In the genomic region with DNA sequence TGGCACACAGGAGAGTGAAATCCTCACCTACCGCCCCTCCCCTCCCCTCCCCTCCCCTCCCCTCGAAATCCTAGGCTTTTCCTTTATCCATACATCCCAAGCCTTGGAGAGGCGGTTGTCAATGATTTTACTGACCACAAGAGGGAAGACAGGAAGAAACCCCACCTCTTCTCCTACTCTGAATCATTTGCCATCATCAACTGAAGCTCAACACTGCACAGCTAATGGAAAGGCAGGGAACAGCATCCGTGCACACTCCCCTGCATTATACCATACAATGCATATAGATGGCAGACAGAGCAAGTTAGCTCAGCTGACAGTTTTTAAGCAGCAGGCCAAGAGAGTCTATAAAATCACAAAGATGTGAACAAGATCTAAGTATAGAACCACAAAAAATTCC, we compare ENCODE assay signal across 9 mouse cellular contexts. TPM values are rescaled to one million over a fixed set of nuclear protein-coding genes. Genes with fewer than 3 reads are reported as not detected.
DNase-seq lines count a peak whose midpoint lies in the region; ATAC-seq and TF ChIP-seq lines count a peak whose summit lies in the region.
"Had no signal": no experiment of that assay in that cellular context is flagged by ENCODE, and none has a peak within 500 bp of the region (broad histone marks: within the 10 kb centered on the region; RNA-seq: fewer than 3 reads in every experiment).

No protein-coding gene starts in this region.

- H3K9me3 ChIP-seq in hindbrain, embryonic 13.5 days, result no peaks in the 10 kb centered on the region
- no peaks in the 10 kb centered on the region for H3K9me3 ChIP-seq in neural tube, embryonic 15.5 days (replicated peaks)

- 11% methylated on average over 4 of the region's 4 CpGs for WGBS in hindbrain, embryonic 13.5 days
- 8% methylated on average over 4 of the region's 4 CpGs for WGBS in neural tube, embryonic 15.5 days

- peak; percentile 19 to 47 for DNase-seq in left cerebral cortex, postnatal 14 days (ENCODE audit: low spot score in 2 of 2)
- DNase-seq in left cerebral cortex, postnatal 36 days (ENCODE audit: low spot score in 2 of 2), result no peak
- peak; percentile 92 for DNase-seq in brain, embryonic 14.5 days (ENCODE audit: low read depth)
- no peak for DNase-seq in thymus, postnatal 4 days
- DNase-seq in gastrocnemius, adult 18-20 months (ENCODE audit: low spot score), result no peak
- DNase-seq: cerebellum, adult 18-20 months; liver had no signal

- H3K4me1 ChIP-seq in hindbrain, embryonic 13.5 days (replicated peaks), result peaks cover 40% of the 10 kb centered on the region
- H3K4me1 ChIP-seq in neural tube, embryonic 15.5 days, result peaks cover 37% of the 10 kb centered on the region

- peak overlapping the region; percentile 91 for H3K27ac ChIP-seq in hindbrain, embryonic 13.5 days
- H3K27ac ChIP-seq in neural tube, embryonic 15.5 days (replicated peaks), result peak overlapping the region; percentile 87

- intact Hi-C loops in left cerebral cortex, postnatal 14 days (cut with DNase I), result no loop called here
- intact Hi-C loops in left cerebral cortex, postnatal 36 days (cut with DNase I), result loop anchor here (5.0 kb wide), 1 partner anchor 36 kb away; a partner anchor contains a TSS

- H3K36me3 ChIP-seq in hindbrain, embryonic 13.5 days, result no peaks in the 10 kb centered on the region
- no peaks in the 10 kb centered on the region for H3K36me3 ChIP-seq in neural tube, embryonic 15.5 days

- peak; percentile 34; the same call in 1 of the 2 replicates for TF ChIP-seq CTCF in brain, embryonic 14.5 days (IDR thresholded peaks at IDR 0.05; ENCODE audit: borderline replicate concordance, extremely low read depth, insufficient read depth, insufficient read length)

- no peaks in the 10 kb centered on the region for H3K27me3 ChIP-seq in hindbrain, embryonic 13.5 days
- no peaks in the 10 kb centered on the region for H3K27me3 ChIP-seq in neural tube, embryonic 15.5 days (replicated peaks)

- TF ChIP-seq POLR2A in brain, embryonic 14.5 days (IDR thresholded peaks at IDR 0.05; ENCODE audit: borderline replicate concordance, extremely low read depth, insufficient read depth, insufficient read length, poor library complexity, severe bottlenecking), result no peak

- peak overlapping the region; percentile 51 for H3K4me3 ChIP-seq in hindbrain, embryonic 13.5 days
- peak overlapping the region; percentile 48 for H3K4me3 ChIP-seq in neural tube, embryonic 15.5 days (replicated peaks)

- H3K4me2 ChIP-seq in hindbrain, embryonic 13.5 days, result peak overlapping the region; percentile 64
- peak overlapping the region; percentile 50 for H3K4me2 ChIP-seq in neural tube, embryonic 15.5 days

- ATAC-seq in hindbrain, embryonic 13.5 days (ENCODE audit: low FRiP score), result peak; percentile 93
- peak; percentile 95 for ATAC-seq in neural tube, embryonic 15.5 days (ENCODE audit: low FRiP score)

- peak overlapping the region; percentile 80 for H3K9ac ChIP-seq in hindbrain, embryonic 13.5 days
- peak overlapping the region; percentile 59; the same call in 1 of the 2 replicates for H3K9ac ChIP-seq in neural tube, embryonic 15.5 days (replicated peaks)

RNA-seq across cellular contexts. Expression of a gene that starts 35.9 kb away (rescaled TPM):
- 100 to 1,000 TPM; 156 to 159 TPM for total RNA-seq in left cerebral cortex, postnatal 14 days (2021)
- 100 to 1,000 TPM; 153 to 169 TPM for total RNA-seq in left cerebral cortex, postnatal 36 days (2021)
- polyA plus RNA-seq in brain, embryonic 14.5 days (2012; rRNA removed), result 40.0 and 61.9 TPM in 2 replicates
- polyA plus RNA-seq in hindbrain, embryonic 13.5 days (2015; fragmentation: Nextera tagmentation; extraction: Ambion mirVana), result 19.8 and 23.6 TPM in 2 replicates
- 19.9 and 23.2 TPM in 2 replicates for polyA plus RNA-seq in neural tube, embryonic 15.5 days (2015; fragmentation: Nextera tagmentation; extraction: Ambion mirVana)
- 10 to 100 TPM; 41.5 to 54.8 TPM for total RNA-seq in gastrocnemius, adult 18-20 months (2021)

RNA-seq across cellular contexts. Expression of a gene that starts 45.2 kb away (rescaled TPM):
- 10 to 100 TPM; 15.4 to 18.0 TPM for total RNA-seq in left cerebral cortex, postnatal 14 days (2021)
- total RNA-seq in left cerebral cortex, postnatal 36 days (2021), result 10 to 100 TPM; 18.1 to 18.6 TPM
- 22.0 and 27.7 TPM in 2 replicates for polyA plus RNA-seq in brain, embryonic 14.5 days (2012; rRNA removed)
- polyA plus RNA-seq in hindbrain, embryonic 13.5 days (2015; fragmentation: Nextera tagmentation; extraction: Ambion mirVana), result 11.0 and 11.5 TPM in 2 replicates
- polyA plus RNA-seq in neural tube, embryonic 15.5 days (2015; fragmentation: Nextera tagmentation; extraction: Ambion mirVana), result 9.3 and 11.0 TPM in 2 replicates
- 1 to 10 TPM; 1.8 to 2.7 TPM for total RNA-seq in gastrocnemius, adult 18-20 months (2021)

Comparison
In these comparisons a context has a peak if more than half of its experiments do, and no peak if none do; other contexts are left out.
1. DNase-seq: peak in left cerebral cortex, postnatal 14 days (2 of 2) and brain, embryonic 14.5 days (single experiment); none in left cerebral cortex, postnatal 36 days (0 of 2), thymus, postnatal 4 days (single experiment) and gastrocnemius, adult 18-20 months (single experiment).
2. RNA of a gene that starts 45.2 kb away (total RNA-seq): 18.1 to 18.6 TPM in left cerebral cortex, postnatal 36 days and 15.4 to 18.0 TPM in left cerebral cortex, postnatal 14 days; 1.8 to 2.7 TPM in gastrocnemius, adult 18-20 months; every median in the first group is over 4 times any median in the second.